ENCODE assay signal across 9 mouse cellular contexts in the genomic region with DNA sequence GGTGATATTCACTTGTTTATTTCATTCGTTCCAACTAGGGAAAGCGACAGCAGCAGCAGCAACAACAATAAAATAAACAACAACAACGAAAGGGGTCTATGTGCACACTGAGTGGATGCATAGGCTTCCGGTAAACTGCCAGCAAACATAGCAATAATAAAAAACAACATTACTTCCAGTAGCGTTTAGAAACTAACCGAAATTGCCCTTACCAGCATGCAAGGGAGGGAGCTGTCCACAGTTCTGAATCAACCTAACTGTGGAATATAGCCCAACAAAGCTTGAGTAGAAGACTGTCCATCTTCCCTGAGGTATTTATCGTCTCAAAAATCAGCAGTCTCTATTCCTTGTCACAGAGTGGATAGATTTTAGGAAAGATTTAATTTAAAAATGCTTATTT. TPM values are rescaled to one million over a fixed set of nuclear protein-coding genes. Genes with fewer than 3 reads are reported as not detected.
A peak's percentile ranks its signal among the peaks of the same experiment; 100 is the strongest.
DNase-seq lines count a peak whose midpoint lies in the region; ATAC-seq and TF ChIP-seq lines count a peak whose summit lies in the region.
"Had no signal": no experiment of that assay in that cellular context is flagged by ENCODE, and none has a peak within 500 bp of the region (broad histone marks: within the 10 kb centered on the region; RNA-seq: fewer than 3 reads in every experiment).

No protein-coding gene starts in this region.

- H3K9ac ChIP-seq in liver, adult 2 months (ENCODE audit: low read depth, low read length): no peak overlapping the region
- no peak overlapping the region for H3K9ac ChIP-seq in limb, embryonic 14.5 days (ENCODE audit: low read depth, low read length, severe bottlenecking)
- H3K9ac ChIP-seq: stomach, embryonic 15.5 days had no signal

- H3K4me1 ChIP-seq in liver, adult 2 months (ENCODE audit: control insufficient read depth, insufficient read depth, low read length): no peaks in the 10 kb centered on the region
- H3K4me1 ChIP-seq in limb, embryonic 14.5 days (ENCODE audit: control insufficient read depth, insufficient read depth, low read length): peaks cover 3% of the 10 kb centered on the region; the same call in 1 of the 2 replicates

- no peaks in the 10 kb centered on the region for H3K79me2 ChIP-seq in liver, adult 2 months (ENCODE audit: control insufficient read depth, insufficient read depth, low read length)

- H3K27me3 ChIP-seq in liver, adult 2 months (ENCODE audit: control insufficient read depth, insufficient read depth, low read length): peaks cover 8% of the 10 kb centered on the region
- H3K27me3 ChIP-seq in limb, embryonic 14.5 days (ENCODE audit: control insufficient read depth, insufficient read depth, low read length): peaks cover 22% of the 10 kb centered on the region

- WGBS in liver, adult 2 months: 29% methylated on average over 7 of the region's 7 CpGs
- 30% methylated on average over 7 of the region's 7 CpGs for WGBS in limb, embryonic 14.5 days

- H3K4me3 ChIP-seq in liver, adult 2 months (ENCODE audit: insufficient read depth, low read depth, low read length): no peak overlapping the region
- no peak overlapping the region for H3K4me3 ChIP-seq in limb, embryonic 14.5 days (replicated peaks; ENCODE audit: low read length)

- ATAC-seq in granulocyte monocyte progenitor cell, adult 5-6 weeks (replicated peaks; ENCODE audit: poor library complexity, severe bottlenecking): peak; percentile 51
- ATAC-seq in limb, embryonic 14.5 days (ENCODE audit: low FRiP score, low read depth): no peak
- ATAC-seq in activated CD4-positive, CD25-positive, alpha-beta regulatory T cell, adult 4 months: no peak

- no peak for TF ChIP-seq CTCF in liver, adult 2 months (IDR thresholded peaks at IDR 0.05; ENCODE audit: low read depth, low read length)

- TF ChIP-seq POLR2A in liver, adult 2 months (IDR thresholded peaks at IDR 0.05; ENCODE audit: extremely low read depth, insufficient read depth, low read length): no peak
- TF ChIP-seq POLR2A in limb, embryonic 14.5 days (IDR thresholded peaks at IDR 0.05; ENCODE audit: borderline replicate concordance, extremely low read depth, insufficient read depth, insufficient read length): no peak

- H3K36me3 ChIP-seq in liver, adult 2 months (ENCODE audit: control insufficient read depth, insufficient read depth, low read length): no peaks in the 10 kb centered on the region
- H3K36me3 ChIP-seq in limb, embryonic 14.5 days (ENCODE audit: control insufficient read depth, insufficient read depth, low read length): no peaks in the 10 kb centered on the region
- H3K36me3 ChIP-seq: stomach, embryonic 15.5 days had no signal

- no peaks in the 10 kb centered on the region for H3K9me3 ChIP-seq in limb, embryonic 14.5 days (ENCODE audit: control insufficient read depth, low read length)
- H3K9me3 ChIP-seq: stomach, embryonic 15.5 days had no signal

- H3K27ac ChIP-seq in liver, adult 2 months (replicated peaks; ENCODE audit: insufficient read depth, low read depth, low read length): no peak overlapping the region
- H3K27ac ChIP-seq in limb, embryonic 14.5 days (replicated peaks; ENCODE audit: low read depth, low read length): no peak overlapping the region
- H3K27ac ChIP-seq: stomach, embryonic 15.5 days had no signal

- DNase-seq in liver, adult 2 months (ENCODE audit: extremely low read depth, low read depth, low spot score): peak; percentile 28
- DNase-seq in liver: no peak
- DNase-seq in brain, adult 2 months (ENCODE audit: low read depth, low spot score): peak; percentile 23
- DNase-seq in limb, embryonic 14.5 days (ENCODE audit: low spot score): peak; percentile 81
- DNase-seq in yolk sac, embryonic 10.5 days (ENCODE audit: low spot score): peak; percentile 32

- H3K4me2 ChIP-seq in limb, embryonic 14.5 days (replicated peaks; ENCODE audit: low read depth, low read length, severe bottlenecking): no peak overlapping the region

RNA-seq across cellular contexts. Expression of a gene that starts 2.0 kb away (rescaled TPM):
- not detected in 2 replicates for total RNA-seq in liver, adult 2 months (2014; rRNA removed)
- 0.01 TPM in 1 of 2 replicates, not detected in the other for polyA plus RNA-seq in liver, adult 2 months (2012; rRNA removed)
- not detected in 2 replicates for total RNA-seq in granulocyte monocyte progenitor cell, adult 5-6 weeks (2014; fragmentation: Nextera tagmentation)
- total RNA-seq in granulocyte monocyte progenitor cell, adult 5-6 weeks (2017): not detected in 2 replicates
- polyA plus RNA-seq in limb, embryonic 14.5 days (2012; rRNA removed): 0.21 and 0.24 TPM in 2 replicates
- 0.06 and 0.17 TPM in 2 replicates for polyA plus RNA-seq in limb, embryonic 14.5 days (2014; fragmentation: Nextera tagmentation; extraction: Ambion mirVana)
- polyA plus RNA-seq in activated CD4-positive, CD25-positive, alpha-beta regulatory T cell, adult 4 months (2017; shearing (Covaris generic)): under 1 TPM in 1 of 2 experiments, not detected in 1; 0.04 TPM
- polyA plus RNA-seq: gonadal fat pad, adult 2 months had no signal
